Mouse (Mus musculus) bone marrow, adult 2 months (tissue): ENCODE results near the gene Ttc7b.

ENCODE experiments used
- CTCF ChIP-seq: fragments of 200-500 bp; IDR thresholded peaks from 2 replicates; pipeline ENCODE4 v1.5.1; 2011; ENCODE audit warnings: low read length, control low read depth; ENCODE audit not compliant: control insufficient read depth, insufficient read depth
- POLR2A ChIP-seq: fragments of 200-500 bp; IDR thresholded peaks from 2 replicates; pipeline ENCODE4 v1.6.1; 2011; ENCODE audit warnings: low read depth, mild to moderate bottlenecking, control low read depth, low read length, borderline replicate concordance; ENCODE audit not compliant: control insufficient read depth

- TF ChIP-seq CTCF (no peak), POLR2A (no peak)
These were observed 39.1 kb downstream of the Ttc7b start for GRCm38 (mm10) chr12:100481443-100482026.
